In the genomic region with DNA sequence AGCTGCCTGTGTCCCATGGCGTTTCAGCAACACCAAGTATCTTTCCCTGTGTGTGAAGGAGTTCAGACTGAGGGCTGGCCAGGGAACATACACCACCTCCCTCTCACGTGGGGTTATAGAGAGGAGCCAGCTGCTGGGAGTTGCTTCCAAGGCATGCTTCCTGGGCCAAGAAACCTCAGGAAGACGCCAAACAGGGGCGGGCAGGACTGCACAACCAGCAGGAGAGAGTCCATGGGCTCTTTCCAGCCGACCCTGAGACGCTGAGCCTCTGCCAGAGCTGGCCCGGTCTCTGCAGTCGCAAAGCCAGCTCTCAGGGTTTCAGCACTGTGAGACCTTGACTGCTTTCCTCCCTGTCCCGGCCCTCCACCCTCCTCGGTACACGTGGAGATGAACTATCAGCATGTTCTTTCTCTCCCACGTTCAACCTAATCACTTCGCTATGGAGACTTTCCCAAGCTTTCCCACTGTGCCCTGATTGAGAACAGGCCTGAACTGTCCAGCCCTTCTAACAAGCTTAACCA, we compare ENCODE assay signal across 8 mouse cellular contexts. TPM values are rescaled to one million over a fixed set of nuclear protein-coding genes. Genes with fewer than 3 reads are reported as not detected.
A peak's percentile ranks its signal among the peaks of the same experiment; 100 is the strongest.
DNase-seq lines count a peak whose midpoint lies in the region; ATAC-seq lines count a peak whose summit lies in the region.

No protein-coding gene starts in this region.

- DNase-seq in forebrain, embryonic 11.5 days (ENCODE audit: low spot score) = no peak
- peak; percentile 91 to 92 for DNase-seq in heart, postnatal 10 days
- DNase-seq in kidney, postnatal 25 days = peak; percentile 52 to 81
- DNase-seq in right cerebral cortex, postnatal 14 days = peak; percentile 33
- no peak for DNase-seq in spleen, postnatal 14 days (ENCODE audit: low spot score in 2 of 2)

- H3K4me2 ChIP-seq in forebrain, embryonic 13.5 days = no peak overlapping the region
- no peak overlapping the region for H3K4me2 ChIP-seq in forebrain, embryonic 11.5 days (ENCODE audit: low read depth, low read length, severe bottlenecking)
- H3K4me2 ChIP-seq in forebrain, embryonic 16.5 days (ENCODE audit: low read length) = no peak overlapping the region
- peak overlapping the region; percentile 16; the same call in 1 of the 2 replicates for H3K4me2 ChIP-seq in lung, embryonic 16.5 days (ENCODE audit: low read depth, low read length)

- no peak overlapping the region for H3K9ac ChIP-seq in forebrain, embryonic 13.5 days
- H3K9ac ChIP-seq in forebrain, embryonic 11.5 days (ENCODE audit: low read length) = no peak overlapping the region
- H3K9ac ChIP-seq in forebrain, embryonic 16.5 days (replicated peaks; ENCODE audit: low read depth, low read length) = no peak overlapping the region
- H3K9ac ChIP-seq in lung, embryonic 16.5 days (ENCODE audit: low read length) = peak overlapping the region; percentile 44; the same call in 1 of the 2 replicates

- peak; percentile 21; the same call in 1 of the 2 replicates for ATAC-seq in forebrain, embryonic 13.5 days
- no peak for ATAC-seq in forebrain, embryonic 11.5 days (replicated peaks; ENCODE audit: low FRiP score)
- ATAC-seq in forebrain, embryonic 16.5 days = peak; percentile 50
- ATAC-seq in lung, embryonic 16.5 days (ENCODE audit: low read depth) = peak; percentile 96

- no peak overlapping the region for H3K27ac ChIP-seq in forebrain, embryonic 13.5 days
- no peak overlapping the region for H3K27ac ChIP-seq in forebrain, embryonic 11.5 days (ENCODE audit: low read depth, low read length)
- H3K27ac ChIP-seq in forebrain, embryonic 16.5 days (ENCODE audit: low read length) = no peak overlapping the region
- peak overlapping the region; percentile 69 for H3K27ac ChIP-seq in lung, embryonic 16.5 days (ENCODE audit: low read length)

- no peaks in the 10 kb centered on the region for H3K27me3 ChIP-seq in forebrain, embryonic 13.5 days
- no peaks in the 10 kb centered on the region for H3K27me3 ChIP-seq in forebrain, embryonic 11.5 days (ENCODE audit: control insufficient read depth, insufficient read depth, low read length)
- H3K27me3 ChIP-seq in forebrain, embryonic 16.5 days (replicated peaks; ENCODE audit: control insufficient read depth, insufficient read depth, low read length) = no peaks in the 10 kb centered on the region
- no peaks in the 10 kb centered on the region for H3K27me3 ChIP-seq in lung, embryonic 16.5 days (ENCODE audit: control insufficient read depth, insufficient read depth, low read depth, low read length)

- no peaks in the 10 kb centered on the region for H3K36me3 ChIP-seq in forebrain, embryonic 13.5 days (ENCODE audit: poor library complexity, severe bottlenecking)
- H3K36me3 ChIP-seq in forebrain, embryonic 11.5 days (ENCODE audit: control insufficient read depth, insufficient read depth, low read length) = no peaks in the 10 kb centered on the region
- H3K36me3 ChIP-seq in forebrain, embryonic 16.5 days (ENCODE audit: control insufficient read depth, insufficient read depth) = no peaks in the 10 kb centered on the region
- no peaks in the 10 kb centered on the region for H3K36me3 ChIP-seq in lung, embryonic 16.5 days (ENCODE audit: control insufficient read depth, insufficient read depth, low read length)

- H3K4me1 ChIP-seq in forebrain, embryonic 13.5 days = no peaks in the 10 kb centered on the region; the same call in 1 of the 2 replicates
- no peaks in the 10 kb centered on the region for H3K4me1 ChIP-seq in forebrain, embryonic 11.5 days (replicated peaks; ENCODE audit: control insufficient read depth, insufficient read depth, low read length)
- no peaks in the 10 kb centered on the region for H3K4me1 ChIP-seq in forebrain, embryonic 16.5 days (replicated peaks; ENCODE audit: control insufficient read depth, insufficient read depth, low read length)
- H3K4me1 ChIP-seq in lung, embryonic 16.5 days (replicated peaks; ENCODE audit: control insufficient read depth, insufficient read depth, low read length) = peaks cover 6% of the 10 kb centered on the region

- WGBS in forebrain, embryonic 13.5 days = 50% methylated on average over 13 of the region's 13 CpGs
- 46% methylated on average over 13 of the region's 13 CpGs for WGBS in forebrain, embryonic 11.5 days
- 47% methylated on average over 13 of the region's 13 CpGs for WGBS in forebrain, embryonic 16.5 days
- WGBS in lung, embryonic 16.5 days = 20% methylated on average over 13 of the region's 13 CpGs

- no peaks in the 10 kb centered on the region for H3K9me3 ChIP-seq in forebrain, embryonic 13.5 days (replicated peaks)
- no peaks in the 10 kb centered on the region for H3K9me3 ChIP-seq in forebrain, embryonic 11.5 days (ENCODE audit: control insufficient read depth, low read length)
- no peaks in the 10 kb centered on the region for H3K9me3 ChIP-seq in forebrain, embryonic 16.5 days (ENCODE audit: control insufficient read depth, low read length)
- no peaks in the 10 kb centered on the region for H3K9me3 ChIP-seq in lung, embryonic 16.5 days (ENCODE audit: control insufficient read depth, low read length)

- intact Hi-C loops in heart, postnatal 10 days (cut with DNase I) = no loop called here

- H3K4me3 ChIP-seq in forebrain, embryonic 13.5 days = no peak overlapping the region
- H3K4me3 ChIP-seq in forebrain, embryonic 11.5 days (ENCODE audit: low read depth, low read length) = no peak overlapping the region
- H3K4me3 ChIP-seq in forebrain, embryonic 16.5 days (replicated peaks; ENCODE audit: low read length) = no peak overlapping the region
- no peak overlapping the region for H3K4me3 ChIP-seq in lung, embryonic 16.5 days (ENCODE audit: low read length)

RNA-seq across cellular contexts. Expression of gene Rassf2, which starts 13.1 kb away (rescaled TPM):
- 21.1 and 22.1 TPM in 2 replicates for polyA plus RNA-seq in forebrain, embryonic 13.5 days (2015; fragmentation: Nextera tagmentation; extraction: Ambion mirVana)
- polyA plus RNA-seq in forebrain, embryonic 11.5 days (2014; fragmentation: Nextera tagmentation; extraction: Ambion mirVana) = 35.3 and 36.3 TPM in 2 replicates
- 27.4 and 32.1 TPM in 2 replicates for polyA plus RNA-seq in forebrain, embryonic 16.5 days (2015; fragmentation: Nextera tagmentation; extraction: Ambion mirVana)
- 10 to 100 TPM; 16.2 TPM for total RNA-seq in heart, postnatal 10 days (2021)
- 14.5 and 14.6 TPM in 2 replicates for polyA plus RNA-seq in lung, embryonic 16.5 days (2015; fragmentation: Nextera tagmentation; extraction: Ambion mirVana)

Comparison
In these comparisons a context has a peak if more than half of its experiments do, and no peak if none do; other contexts are left out.
1. DNase-seq: peak in heart, postnatal 10 days (2 of 2), kidney, postnatal 25 days (2 of 2) and right cerebral cortex, postnatal 14 days (single experiment); none in forebrain, embryonic 11.5 days (single experiment) and spleen, postnatal 14 days (0 of 2).